Mouse (Mus musculus) heart, postnatal 0 days (tissue): ENCODE measurements around the gene Pdpr.

Source experiments
- CTCF ChIP-seq: IDR thresholded peaks from 2 replicates; pipeline ENCODE4 v1.5.1; 2016; ENCODE audit warnings: antibody characterized with exemption, control low read depth, low read depth
- EP300 ChIP-seq: IDR thresholded peaks from 2 replicates; pipeline ENCODE4 v1.6.1; 2016; ENCODE audit warnings: antibody characterized with exemption, low read depth

- TF ChIP-seq CTCF, result no peak
- no peak for TF ChIP-seq EP300
Observed at GRCm38 (mm10) chr8:111053827-111054518, 40.5 kb upstream of the Pdpr start.
